Mouse (Mus musculus) ES-E14 (cell line): ENCODE results near the gene Cdc42.

Experiments used
- CHD2 ChIP-seq: IDR thresholded peaks from 2 replicates; pipeline ENCODE4 v1.6.1; 2014; ENCODE audit warnings: mild to moderate bottlenecking, low read depth, low read length, inconsistent platforms
- MAFK ChIP-seq: IDR thresholded peaks from 2 replicates; pipeline ENCODE4 v1.6.1; 2014; ENCODE audit warnings: mild to moderate bottlenecking, low read depth, low read length, inconsistent platforms; ENCODE audit not compliant: insufficient read depth
- ZNF384 ChIP-seq: IDR thresholded peaks from 2 replicates; pipeline ENCODE4 v1.6.1; 2012; ENCODE audit warnings: low read depth, low read length, inconsistent platforms

- TF ChIP-seq ZNF384 (no peak), MAFK (no peak), CHD2 (no peak)
Measured at GRCm38 (mm10) chr4:137274304-137274703, 83.2 kb downstream of the Cdc42 start.
